ENCODE assay signal across 10 mouse cellular contexts in genomic region chr3:68708230-68708629, GRCm38 (mm10). TPM values are rescaled to one million over a fixed set of nuclear protein-coding genes. Genes with fewer than 3 reads are reported as not detected.
A peak's percentile ranks its signal among the peaks of the same experiment; 100 is the strongest.
DNase-seq lines count a peak whose midpoint lies in the region; ATAC-seq and TF ChIP-seq lines count a peak whose summit lies in the region.
"Had no signal": no experiment of that assay in that cellular context is flagged by ENCODE, and none has a peak within 500 bp of the region (broad histone marks: within the 10 kb centered on the region; RNA-seq: fewer than 3 reads in every experiment).

No protein-coding gene starts in this region.

- H3K4me2 ChIP-seq in kidney, postnatal 0 days (ENCODE audit: low read length): no peak overlapping the region
- H3K4me2 ChIP-seq in neural tube, embryonic 11.5 days (ENCODE audit: low read depth): no peak overlapping the region
- H3K4me2 ChIP-seq: limb, embryonic 15.5 days; stomach, embryonic 15.5 days had no signal

- no peak overlapping the region for H3K4me3 ChIP-seq in layer of hippocampus, adult 2 months
- no peak overlapping the region for H3K4me3 ChIP-seq in kidney, postnatal 0 days (replicated peaks; ENCODE audit: low read depth, low read length)
- H3K4me3 ChIP-seq in neural tube, embryonic 11.5 days (ENCODE audit: low read depth, low read length): no peak overlapping the region
- H3K4me3 ChIP-seq: limb, embryonic 15.5 days; stomach, embryonic 15.5 days had no signal

- CTCF ChIA-PET in Patski (lab: Charles Lee): interaction anchor here (0.6 to 6.5 kb wide), 17 partner anchors 9 to 260 kb away, joined by 3 to 69 read pairs (median 8); no protein-coding TSS in a partner anchor

- H3K27me3 ChIP-seq in Patski: no peaks in the 10 kb centered on the region
- H3K27me3 ChIP-seq in kidney, postnatal 0 days (ENCODE audit: insufficient read depth, low read length): no peaks in the 10 kb centered on the region
- H3K27me3 ChIP-seq in neural tube, embryonic 11.5 days (ENCODE audit: control insufficient read depth, insufficient read depth, low read length): no peaks in the 10 kb centered on the region
- H3K27me3 ChIP-seq: stomach, embryonic 15.5 days had no signal

- H3K9me3 ChIP-seq in kidney, postnatal 0 days (replicated peaks; ENCODE audit: low read length): no peaks in the 10 kb centered on the region
- no peaks in the 10 kb centered on the region for H3K9me3 ChIP-seq in neural tube, embryonic 11.5 days (ENCODE audit: control insufficient read depth, low read length)
- H3K9me3 ChIP-seq: limb, embryonic 15.5 days; stomach, embryonic 15.5 days had no signal

- in situ Hi-C loops in Patski (cut with MboI; ENCODE audit: low pct_unique_long_range_greater_than_20kb): no loop called here

- peak; percentile 78 for TF ChIP-seq CTCF in layer of hippocampus, adult 2 months (conservative IDR thresholded peaks at IDR 0.05)
- TF ChIP-seq CTCF in Patski (IDR thresholded peaks at IDR 0.05): peak; percentile 68
- TF ChIP-seq CTCF in kidney, postnatal 0 days (IDR thresholded peaks at IDR 0.05; ENCODE audit: low read depth): peak; percentile 75

- H3K9ac ChIP-seq in kidney, postnatal 0 days (ENCODE audit: low read depth, low read length): no peak overlapping the region
- H3K9ac ChIP-seq in neural tube, embryonic 11.5 days (ENCODE audit: low read length): no peak overlapping the region
- H3K9ac ChIP-seq: limb, embryonic 15.5 days; stomach, embryonic 15.5 days had no signal

- DNase-seq in layer of hippocampus, adult 2 months (ENCODE audit: low spot score in 2 of 2): peak in 1 of 2 experiments; percentile 59
- DNase-seq in layer of hippocampus, postnatal 36 days: no peak
- peak; percentile 27 for DNase-seq in CD4-positive helper T cell, adult 2 months (ENCODE audit: low read depth, low spot score)
- no peak for DNase-seq in Patski (ENCODE audit: low read depth, low spot score)
- peak; percentile 77 for DNase-seq in embryo, embryonic 11 days
- DNase-seq in kidney, postnatal 0 days (ENCODE audit: low spot score): peak; percentile 88
- peak; percentile 45 for DNase-seq in neural tube, embryonic 11.5 days (ENCODE audit: low spot score)
- DNase-seq in urinary bladder, postnatal 4 days (ENCODE audit: low spot score in 2 of 2): no peak

- H3K4me1 ChIP-seq in kidney, postnatal 0 days (replicated peaks; ENCODE audit: insufficient read depth, low read length): no peaks in the 10 kb centered on the region
- H3K4me1 ChIP-seq in neural tube, embryonic 11.5 days (ENCODE audit: control insufficient read depth, insufficient read depth, low read length): no peaks in the 10 kb centered on the region
- H3K4me1 ChIP-seq: limb, embryonic 15.5 days; stomach, embryonic 15.5 days had no signal

- no peaks in the 10 kb centered on the region for H3K36me3 ChIP-seq in kidney, postnatal 0 days (ENCODE audit: insufficient read depth, low read length)
- H3K36me3 ChIP-seq in neural tube, embryonic 11.5 days (ENCODE audit: control insufficient read depth, insufficient read depth, low read length): no peaks in the 10 kb centered on the region
- H3K36me3 ChIP-seq: limb, embryonic 15.5 days; stomach, embryonic 15.5 days had no signal

- no peak for ATAC-seq in Patski
- no peak for ATAC-seq in kidney, postnatal 0 days (replicated peaks; ENCODE audit: low FRiP score, low read depth)
- ATAC-seq in neural tube, embryonic 11.5 days (ENCODE audit: insufficient read depth, low FRiP score, low TSS enrichment): no peak

- POLR2A ChIA-PET in Patski (lab: Charles Lee): interaction anchor here (1.6 kb wide), 1 partner anchor 14 kb away, joined by 4 read pairs; no protein-coding TSS in a partner anchor

- 38% methylated on average over 8 of the region's 8 CpGs for WGBS in kidney, postnatal 0 days
- 44% methylated on average over 8 of the region's 8 CpGs for WGBS in neural tube, embryonic 11.5 days

- no peak overlapping the region for H3K27ac ChIP-seq in layer of hippocampus, adult 2 months
- no peak overlapping the region for H3K27ac ChIP-seq in kidney, postnatal 0 days
- no peak overlapping the region for H3K27ac ChIP-seq in neural tube, embryonic 11.5 days (ENCODE audit: low read depth, low read length)
- H3K27ac ChIP-seq: limb, embryonic 15.5 days; stomach, embryonic 15.5 days had no signal

RNA-seq across cellular contexts. Expression of gene Il12a, which starts 17.8 kb away (rescaled TPM):
- total RNA-seq in layer of hippocampus, adult 2 months (2021): 1 to 10 TPM; 1.0 to 1.3 TPM
- under 1 TPM; 0.40 to 0.55 TPM for total RNA-seq in layer of hippocampus, postnatal 36 days (2021)
- polyA plus RNA-seq in Patski (2021): not detected
- polyA plus RNA-seq in kidney, postnatal 0 days (2015; fragmentation: Nextera tagmentation; extraction: Ambion mirVana): 0.14 and 0.72 TPM in 2 replicates
- 0.25 TPM in 1 of 2 replicates, not detected in the other for polyA plus RNA-seq in neural tube, embryonic 11.5 days (2014; fragmentation: Nextera tagmentation; extraction: Ambion mirVana)

Comparison
In these comparisons a context has a peak if more than half of its experiments do, and no peak if none do; other contexts are left out.
1. DNase-seq: peak in CD4-positive helper T cell, adult 2 months (single experiment), embryo, embryonic 11 days (single experiment), kidney, postnatal 0 days (single experiment) and neural tube, embryonic 11.5 days (single experiment); none in layer of hippocampus, postnatal 36 days (0 of 2), Patski (single experiment) and urinary bladder, postnatal 4 days (0 of 2).
2. Peak in every context shown above with its lines, with median percentiles within 50 percentile points of each other: CTCF ChIP-seq.